Mouse (Mus musculus): ENCODE data around the gene Foxe1. TPM values are rescaled to one million over a fixed set of nuclear protein-coding genes. Genes with fewer than 3 reads are reported as not detected.

The Foxe1 gene
- polyA plus RNA-seq, 1 experiment from 2014 or later, result 0.27 TPM

GRCm38 (mm10) chr4:46395736-46396135 lies 52.3 kb downstream of the Foxe1 start:
- Histone ChIP-seq H3K4me1 (ENCODE audit: control insufficient read depth, insufficient read depth, low read length) (no peaks in the 10 kb centered on the region), H3K4me2 (replicated peaks; ENCODE audit: low read depth, low read length) (no peak overlapping the region), H3K27ac (ENCODE audit: low read length) (no peak overlapping the region), H3K9ac (replicated peaks; ENCODE audit: low read depth, low read length) (no peak overlapping the region), H3K27me3 (ENCODE audit: control insufficient read depth, insufficient read depth, low read length) (no peaks in the 10 kb centered on the region), H3K9me3 (ENCODE audit: control insufficient read depth, low read depth, low read length) (no peaks in the 10 kb centered on the region), H3K4me3 (ENCODE audit: low read depth, low read length) (no peak overlapping the region), H3K36me3 (ENCODE audit: control insufficient read depth, insufficient read depth, low read length) (no peaks in the 10 kb centered on the region)
- no peak for ATAC-seq (ENCODE audit: insufficient number of reproducible peaks, insufficient read depth, low FRiP score, low read depth)
- 22% methylated on average over 5 of the region's 5 CpGs for WGBS

Other genes starting within 250 kb of the Foxe1 start
- gene Ncbp1, start 205.0 kb upstream of the Foxe1 start, polyA plus RNA-seq (2014; fragmentation: Nextera tagmentation; extraction: Ambion mirVana), result 64.6 and 64.9 TPM in 2 replicates
- gene Tstd2, start 204.9 kb upstream of the Foxe1 start, polyA plus RNA-seq (2014; fragmentation: Nextera tagmentation; extraction: Ambion mirVana), result 31.2 and 33.4 TPM in 2 replicates
- gene Xpa, start 147.3 kb upstream of the Foxe1 start, polyA plus RNA-seq (2014; fragmentation: Nextera tagmentation; extraction: Ambion mirVana), result 24.5 and 31.8 TPM in 2 replicates
- gene Trmo, start 45.8 kb downstream of the Foxe1 start, polyA plus RNA-seq (2014; fragmentation: Nextera tagmentation; extraction: Ambion mirVana), result 8.9 and 11.2 TPM in 2 replicates
- 0.39 and 0.94 TPM in 2 replicates for gene Hemgn, start 69.9 kb downstream of the Foxe1 start, polyA plus RNA-seq (2014; fragmentation: Nextera tagmentation; extraction: Ambion mirVana)
- gene Anp32b, start 107.3 kb downstream of the Foxe1 start, polyA plus RNA-seq (2014; fragmentation: Nextera tagmentation; extraction: Ambion mirVana), result 242 and 249 TPM in 2 replicates
- gene Nans, start 145.6 kb downstream of the Foxe1 start, polyA plus RNA-seq (2014; fragmentation: Nextera tagmentation; extraction: Ambion mirVana), result 75.9 and 77.2 TPM in 2 replicates
- 4.9 and 6.0 TPM in 2 replicates for gene Trim14, start 192.5 kb downstream of the Foxe1 start, polyA plus RNA-seq (2014; fragmentation: Nextera tagmentation; extraction: Ambion mirVana)

Measured in stomach, embryonic 14.5 days (tissue).